Mouse (Mus musculus) c-Kit-positive CD71-positive TER-119-positive erythroid progenitor cells, embryonic 14.5 days (primary cell): ENCODE measurements around the gene Pnpo.

ENCODE experiments used
- DNase-seq: peaks from one replicate; pipeline ENCODE4 v3.0.0-alpha.2; 2013; ENCODE audit warnings: low spot score

Pnpo gene

DNA sequence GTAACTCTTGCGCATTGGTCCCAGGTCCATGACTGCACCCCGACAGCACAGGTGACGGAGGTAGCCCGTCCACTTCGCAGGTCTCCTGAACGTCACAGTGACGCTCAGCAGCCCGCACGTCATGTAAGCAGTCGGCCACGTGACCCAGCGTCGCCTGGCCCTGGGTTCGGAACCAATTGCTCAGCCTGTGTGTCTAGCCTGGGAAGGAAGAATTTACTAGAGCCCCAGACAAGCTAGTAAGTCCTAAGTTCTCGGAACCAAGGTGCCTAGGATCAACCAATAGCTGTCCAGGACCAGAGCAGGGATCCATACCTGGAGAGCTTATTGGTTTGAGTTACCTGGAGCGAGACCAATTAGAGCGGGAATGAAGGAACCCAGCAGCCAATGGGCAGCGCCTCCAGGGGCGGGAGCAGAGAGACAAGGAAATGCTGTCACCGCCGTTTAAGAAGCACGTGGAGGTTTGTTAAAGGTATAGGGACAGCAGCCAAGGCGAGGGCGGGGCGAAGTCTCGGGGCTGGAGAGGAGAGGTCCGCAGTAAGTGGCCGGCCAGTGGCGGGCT is at the start of gene Pnpo:
TSS of gene Pnpo (minus strand) at position 241 of the 559 bp plus-strand sequence.
- peak; percentile 97 for DNase-seq

DNA sequence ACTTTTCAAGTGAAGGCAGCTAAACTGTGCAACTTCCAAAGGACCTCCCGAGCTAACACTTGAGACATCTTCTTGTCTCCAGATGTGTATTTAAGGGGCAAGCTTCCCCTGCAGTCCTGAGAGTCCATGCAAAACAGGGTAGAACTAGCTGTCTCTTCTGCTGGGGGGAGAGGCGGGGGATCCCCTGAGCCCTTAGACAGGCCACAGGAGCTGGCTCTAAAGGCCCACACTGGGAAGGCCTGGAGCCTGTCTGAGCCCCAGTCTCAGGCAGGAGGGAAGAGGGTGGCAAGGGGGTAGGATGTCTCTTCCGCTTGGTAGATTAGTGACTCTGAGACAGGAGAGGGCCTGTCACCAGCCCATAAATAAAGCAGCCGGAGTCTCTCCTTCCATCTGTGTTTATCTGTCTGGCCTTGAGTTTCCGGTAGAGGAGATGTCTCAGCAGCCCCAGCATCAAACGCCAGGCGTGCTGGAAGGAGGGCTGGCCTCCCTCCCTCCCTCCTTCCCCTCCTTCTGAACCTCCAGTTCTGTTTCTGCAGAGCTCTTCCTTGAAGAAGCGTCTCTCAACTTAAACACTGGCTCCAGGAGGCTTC is 49.0 kb upstream of the Pnpo start:
- no peak for DNase-seq

DNA sequence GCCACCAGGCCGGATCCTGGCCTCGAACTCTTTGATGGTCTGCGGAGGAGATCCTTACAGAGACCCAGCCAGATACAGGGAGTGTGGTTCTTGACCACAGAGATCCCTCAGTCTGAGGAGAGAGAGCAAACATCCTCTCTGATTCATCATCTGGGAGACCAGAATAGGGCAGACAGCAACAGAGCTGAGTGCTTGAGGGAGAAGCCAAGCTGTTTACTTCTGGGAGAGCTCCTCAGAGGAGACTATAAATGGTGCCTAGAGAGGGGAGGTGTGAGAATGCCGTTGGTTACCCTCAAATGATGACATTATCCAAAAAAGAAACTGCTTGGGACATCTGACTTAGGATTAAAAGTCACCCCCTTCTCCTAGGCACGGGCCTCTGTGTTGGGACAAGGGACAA is 47.7 kb upstream of the Pnpo start:
- DNase-seq = no peak

DNA sequence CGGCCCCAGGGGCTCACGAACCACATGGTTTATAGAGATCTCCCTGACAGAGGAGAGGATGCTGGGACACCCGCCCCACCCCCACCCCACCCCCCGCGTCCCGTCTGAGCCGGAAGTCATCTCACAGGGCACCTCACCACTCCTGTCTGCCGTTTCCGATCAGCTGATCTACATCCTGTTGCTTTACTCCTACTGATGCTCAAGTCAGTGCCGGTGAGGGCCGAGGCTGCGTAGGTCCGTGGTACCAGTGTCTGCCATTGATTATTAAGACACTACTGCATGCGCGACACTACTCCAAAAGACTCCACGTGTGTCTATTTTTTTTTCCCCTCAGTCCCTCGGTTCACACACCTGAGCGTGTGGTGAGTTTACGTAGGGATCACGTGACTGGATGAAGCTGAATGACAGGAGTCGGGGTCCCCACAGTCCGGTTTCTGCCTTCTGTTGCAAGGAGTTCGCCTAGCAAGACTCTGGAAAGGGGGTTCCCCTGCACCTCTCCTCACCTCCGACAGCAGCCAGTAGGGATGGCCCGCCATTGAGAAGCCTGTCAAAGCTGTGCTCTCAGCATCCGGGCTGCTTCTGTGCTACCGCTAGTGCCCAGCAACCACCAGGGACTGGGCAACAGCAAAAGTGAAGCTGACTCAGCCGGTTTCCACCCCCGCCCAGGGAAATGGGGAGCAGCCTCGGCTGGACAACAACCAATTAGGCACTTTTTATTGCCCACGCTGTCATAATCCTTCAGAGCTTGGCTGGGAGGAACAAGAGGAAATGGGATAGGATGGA is 44.3 kb upstream of the Pnpo start:
- DNase-seq = no peak

DNA sequence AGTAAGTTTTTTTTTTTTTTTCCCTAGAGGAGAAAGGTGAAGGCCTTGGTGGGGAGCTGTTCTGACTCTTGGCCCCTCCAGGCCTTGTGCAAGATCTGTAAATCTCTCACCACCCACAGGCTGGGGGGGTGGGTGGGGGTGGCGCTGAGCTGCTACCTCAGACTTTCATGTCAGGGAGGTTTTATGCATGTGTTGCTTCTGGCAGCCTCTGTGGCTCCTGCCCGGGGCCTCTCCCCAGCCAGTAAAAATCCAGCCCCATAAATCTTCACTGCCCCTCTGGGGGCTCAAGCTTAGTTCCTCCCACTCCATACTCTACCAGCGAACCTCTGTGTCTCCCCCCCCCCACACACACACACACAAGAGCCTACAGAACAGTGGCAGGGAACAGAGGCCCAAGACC is 42.7 kb upstream of the Pnpo start:
- DNase-seq = no peak

DNA sequence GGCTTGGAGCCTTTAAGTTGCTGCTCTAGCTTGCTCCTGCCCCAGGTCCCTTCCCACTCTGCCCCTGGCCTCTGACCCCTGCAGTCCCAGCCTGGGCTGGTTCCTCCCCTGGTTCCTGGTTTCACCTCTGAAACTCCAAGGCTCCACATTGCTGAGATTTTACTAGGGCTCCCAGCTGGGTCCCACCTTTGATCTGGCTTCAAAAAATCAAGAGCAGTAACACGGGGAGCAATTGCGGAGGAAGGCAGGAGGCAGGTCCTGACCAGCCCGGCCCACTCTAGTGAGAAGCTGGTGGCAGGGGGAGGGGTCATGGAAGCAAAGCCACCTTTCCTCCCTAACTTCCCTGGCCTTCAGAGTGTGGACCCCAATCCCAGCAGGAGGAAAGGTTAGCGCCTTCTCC is 41.1 kb upstream of the Pnpo start:
- no peak for DNase-seq

DNA sequence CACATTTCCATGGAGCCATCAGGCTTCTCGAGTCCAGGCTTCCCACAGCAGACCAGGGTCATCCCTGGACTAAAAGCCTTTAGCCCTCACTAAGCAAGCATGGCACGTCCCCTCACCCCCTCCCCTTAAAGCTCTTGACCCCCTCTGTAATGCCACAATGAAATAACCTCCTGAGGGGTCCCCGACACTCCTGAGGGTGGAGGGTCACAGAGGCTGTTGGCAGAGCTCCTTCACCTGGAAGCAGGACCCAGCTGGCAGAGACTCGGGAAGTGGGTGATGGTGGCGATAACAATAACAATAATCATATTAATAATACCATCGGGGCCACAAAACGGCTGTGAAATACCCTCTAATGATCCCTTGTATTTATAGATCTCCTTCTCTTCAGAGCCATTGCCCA is 39.1 kb upstream of the Pnpo start, which contains the start of gene Sp2:
TSS of gene Sp2 (minus strand) at position 101 of the 400 bp plus-strand sequence.
- DNase-seq = no peak

DNA sequence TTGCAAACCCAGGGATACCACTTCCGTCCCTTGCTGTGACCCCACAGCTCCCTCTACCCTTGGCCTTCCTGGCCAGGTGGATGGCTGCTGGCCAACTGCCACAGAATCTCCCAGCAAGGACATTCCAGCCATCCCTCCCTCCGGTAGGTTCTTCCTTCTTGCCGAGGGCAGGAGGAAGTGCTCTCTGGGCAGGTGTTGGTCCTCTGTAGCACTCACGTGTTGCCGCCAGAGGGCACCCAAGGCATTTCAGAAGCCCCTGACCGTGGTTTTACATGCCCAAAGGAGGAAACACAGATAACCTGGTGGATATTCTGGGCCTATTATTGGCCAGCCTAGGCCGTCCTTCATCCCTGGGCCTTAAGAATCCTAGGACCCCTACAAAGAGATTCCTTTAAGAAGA is 38.6 kb upstream of the Pnpo start:
- peak; percentile 66 for DNase-seq

DNA sequence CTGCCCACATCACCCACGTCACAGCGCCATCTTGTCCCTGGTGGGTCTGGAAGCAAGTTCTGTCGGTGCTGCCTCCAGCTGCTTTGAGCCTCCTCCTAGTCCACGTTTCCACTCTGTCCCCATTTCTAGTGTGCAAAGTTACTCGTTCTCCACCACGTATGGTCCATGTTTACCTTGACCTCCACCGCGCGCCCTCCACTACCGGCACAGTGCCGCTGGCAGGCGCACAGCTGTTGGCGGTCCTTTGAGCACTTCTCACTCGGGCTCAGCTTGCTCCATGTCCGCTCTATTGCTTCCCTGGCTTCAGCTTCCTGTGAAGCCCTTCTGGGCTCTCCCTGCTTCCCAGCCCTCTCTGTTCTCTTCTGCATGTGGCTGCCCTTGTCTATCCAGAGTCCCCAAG is 37.7 kb upstream of the Pnpo start:
- DNase-seq = no peak

DNA sequence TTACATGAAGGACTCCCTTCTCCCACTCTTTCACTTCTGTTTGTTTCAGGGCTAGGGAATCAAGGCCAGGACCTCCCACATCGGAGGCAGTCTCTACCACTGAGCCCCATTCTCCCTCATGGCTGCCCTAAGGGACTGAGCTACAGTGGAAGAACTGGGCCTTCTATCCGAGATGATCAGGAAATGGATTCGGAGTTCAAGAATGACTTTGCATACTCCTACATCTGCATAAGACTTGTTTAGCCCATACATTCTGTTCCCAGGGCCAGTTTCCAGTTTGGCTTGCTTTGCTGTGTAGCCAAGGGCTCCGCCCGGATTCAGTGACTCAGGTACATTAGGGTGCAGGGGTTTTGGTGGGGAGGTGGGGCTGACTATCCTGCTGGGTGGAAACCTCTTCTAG is 36.2 kb upstream of the Pnpo start:
- DNase-seq = no peak

DNA sequence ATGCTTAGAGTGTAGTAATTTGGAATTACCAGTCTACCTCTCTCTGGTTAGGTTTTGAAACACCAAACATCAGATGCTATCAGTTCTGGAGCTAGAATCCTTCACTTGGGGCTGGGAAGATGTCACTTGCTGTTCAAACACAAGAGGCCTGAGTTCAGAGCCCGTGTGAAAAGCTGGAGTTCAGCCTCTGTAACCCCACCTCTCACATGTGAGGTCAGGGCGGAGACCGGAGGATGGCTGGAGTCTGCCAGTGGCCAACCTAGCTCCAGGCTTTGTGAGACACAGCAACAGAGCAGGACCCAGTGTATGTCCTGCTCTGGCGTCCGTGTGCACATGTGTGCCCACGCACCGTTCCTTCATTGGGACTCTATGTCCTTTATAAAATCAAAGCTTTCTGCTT is 35.5 kb upstream of the Pnpo start:
- DNase-seq = no peak

DNA sequence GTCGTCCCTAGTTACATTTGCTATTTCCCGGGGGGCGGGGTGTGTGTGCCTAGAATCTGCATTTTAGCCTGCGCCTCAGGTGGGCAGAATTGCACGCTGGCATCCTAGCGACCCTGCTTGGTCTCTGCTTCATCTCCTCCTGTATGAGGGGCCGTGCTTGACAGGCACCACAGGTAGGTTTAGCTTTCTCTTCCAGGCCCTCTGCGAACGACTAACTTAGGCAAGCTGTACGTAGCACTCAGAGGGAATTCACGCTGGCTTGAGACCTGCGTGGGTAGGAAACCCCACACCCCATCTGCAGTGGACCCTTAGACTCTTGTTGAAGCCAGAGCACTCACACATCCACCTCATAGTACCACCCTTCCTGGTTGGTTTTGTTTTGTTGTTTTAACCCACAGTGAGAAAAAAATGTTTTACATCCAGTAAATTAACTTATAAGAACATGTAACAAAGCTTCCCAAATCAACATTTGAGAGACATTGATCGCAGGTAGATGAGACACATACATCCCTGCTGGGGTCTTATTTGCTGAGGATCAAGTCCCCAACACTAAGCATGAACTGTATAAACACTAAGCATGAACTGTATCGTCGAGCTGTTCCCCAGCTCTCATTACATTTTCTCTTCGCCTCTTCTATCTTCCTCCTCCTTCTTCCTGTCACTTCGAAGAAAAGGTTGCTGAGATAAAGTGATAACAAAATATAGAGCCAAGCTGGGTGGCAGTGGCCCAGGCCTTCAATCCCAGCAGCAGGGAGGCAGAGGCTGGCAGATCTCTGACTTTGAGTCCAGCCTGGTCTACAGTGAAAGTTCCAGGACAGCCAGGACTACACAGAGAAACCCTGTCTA is 34.8 kb upstream of the Pnpo start:
- DNase-seq = peak; percentile 34

DNA sequence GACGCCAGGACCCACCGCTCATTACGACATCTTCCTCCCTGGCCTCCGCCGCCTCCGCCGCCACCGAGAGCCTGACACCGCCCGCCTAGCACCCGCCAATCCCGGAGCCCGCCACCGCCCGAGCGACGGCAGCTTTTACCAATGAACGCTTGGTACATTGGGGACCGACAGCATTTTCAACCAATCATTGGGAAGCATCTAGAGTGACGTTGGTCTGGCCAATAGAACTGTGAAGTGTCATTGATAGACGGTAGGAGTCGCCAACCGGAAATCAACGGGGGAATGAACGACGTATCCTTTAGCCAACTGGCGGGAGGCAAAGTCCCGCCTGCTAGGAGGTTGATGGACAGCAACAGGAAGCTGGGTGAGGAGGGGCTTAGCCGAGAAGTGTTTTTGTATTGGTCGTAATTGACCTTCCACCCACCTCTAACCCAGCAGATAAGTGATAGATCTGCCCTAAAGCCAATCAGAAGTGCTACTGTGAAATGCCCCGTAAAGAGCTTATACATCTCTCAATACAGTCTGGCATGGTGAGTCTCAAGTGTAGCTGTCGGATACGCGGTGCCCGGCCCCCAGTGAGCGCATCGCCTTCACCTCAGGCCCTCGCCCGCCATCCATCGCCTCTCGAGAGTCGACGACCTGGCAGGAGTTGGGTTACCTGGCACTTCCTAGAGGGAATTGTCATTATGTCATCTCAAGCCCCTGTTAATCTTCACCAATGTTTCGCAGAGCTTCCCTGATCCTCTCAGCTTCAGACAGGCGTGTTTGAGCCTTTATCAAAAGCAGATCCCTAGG is 34.0 kb upstream of the Pnpo start:
- DNase-seq = peak; percentile 100

DNA sequence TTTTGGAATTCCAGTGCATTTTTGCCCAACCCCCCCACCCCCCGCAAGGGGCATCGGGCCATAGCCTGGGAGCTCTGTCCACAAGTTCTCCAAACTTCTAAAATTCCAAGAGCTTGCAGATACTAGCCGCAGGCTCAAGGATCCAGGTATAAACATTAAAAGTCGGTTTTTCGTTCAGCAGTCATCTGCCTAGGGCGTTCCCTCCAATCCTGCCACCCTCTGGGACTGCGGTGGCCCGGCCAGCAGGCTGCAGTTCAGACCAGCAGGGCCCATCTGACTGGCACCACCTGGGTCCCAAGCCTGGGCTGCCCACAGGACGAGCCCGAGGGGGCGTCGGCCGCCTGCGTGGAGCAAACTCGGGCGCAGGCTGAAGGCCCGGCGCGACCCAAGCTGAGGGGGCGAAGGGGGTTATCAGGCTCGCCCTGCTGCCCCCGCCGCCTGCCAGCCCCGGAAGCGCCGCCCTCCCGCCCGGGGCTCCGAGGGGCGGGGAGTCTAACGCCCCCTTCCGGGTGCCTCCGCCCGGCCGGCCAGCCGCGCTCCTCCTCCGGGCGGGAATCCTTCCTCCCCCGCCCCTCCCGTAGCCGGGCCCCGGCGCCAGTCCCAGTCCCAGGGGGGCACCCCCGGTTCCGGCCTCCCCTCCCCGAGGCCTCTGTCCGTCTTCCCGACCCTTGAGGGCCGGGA is 33.3 kb upstream of the Pnpo start:
- peak; percentile 78 for DNase-seq

DNA sequence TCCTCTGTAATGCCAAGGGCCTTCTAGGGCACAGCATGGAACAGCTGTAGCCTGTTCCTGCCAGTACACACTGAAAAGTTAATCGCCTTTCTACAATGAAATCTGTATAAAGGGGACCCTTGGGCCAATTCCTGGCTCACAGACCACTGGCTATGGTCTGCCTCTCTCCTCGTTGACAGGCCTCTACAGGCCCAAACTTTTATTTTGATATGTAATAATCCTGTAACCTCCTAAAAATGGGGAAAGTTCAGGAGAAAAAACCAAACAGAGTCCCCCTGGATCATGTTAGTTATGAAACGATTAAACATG is 32.5 kb upstream of the Pnpo start:
- DNase-seq = no peak

DNA sequence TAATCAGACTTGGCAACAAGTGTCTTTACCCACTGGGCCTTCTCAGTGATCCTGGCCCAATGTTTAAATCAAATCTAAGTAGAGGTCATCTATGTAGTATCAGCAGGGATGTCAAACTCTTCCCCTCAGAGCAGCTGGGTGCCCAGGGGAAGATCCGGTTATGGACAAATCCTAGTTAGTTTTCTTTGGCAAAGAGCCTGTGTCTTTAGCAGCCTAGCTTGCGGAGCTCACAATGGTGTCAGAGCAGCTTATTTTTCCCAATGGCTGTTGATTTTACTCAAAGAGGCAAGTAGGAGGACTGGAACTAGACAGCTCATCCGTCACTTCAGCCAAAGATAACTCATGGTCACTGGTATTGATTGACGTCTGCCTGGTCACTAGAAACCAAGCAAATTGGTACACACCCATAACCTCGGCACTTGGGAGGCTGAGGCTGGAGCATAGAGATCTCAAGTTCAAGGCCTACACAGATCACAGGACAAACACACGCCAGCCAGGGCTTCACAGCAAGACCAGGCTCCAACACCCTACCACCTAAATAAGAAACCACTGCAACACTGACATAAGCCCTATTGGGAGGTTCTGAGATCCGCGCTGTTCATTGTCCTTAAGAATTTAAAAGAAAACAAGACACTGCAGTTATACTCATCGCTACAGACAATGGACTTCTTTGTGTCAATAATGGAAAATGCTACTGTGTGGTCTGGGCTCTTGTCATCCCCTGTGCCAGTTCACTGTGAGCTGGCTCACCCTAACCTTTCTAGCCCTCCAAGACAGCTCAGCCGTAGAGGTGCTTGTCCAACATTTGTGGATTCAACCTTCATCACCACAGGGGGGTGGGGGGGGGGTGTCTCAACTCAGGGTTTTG is 32.0 kb upstream of the Pnpo start:
- no peak for DNase-seq

DNA sequence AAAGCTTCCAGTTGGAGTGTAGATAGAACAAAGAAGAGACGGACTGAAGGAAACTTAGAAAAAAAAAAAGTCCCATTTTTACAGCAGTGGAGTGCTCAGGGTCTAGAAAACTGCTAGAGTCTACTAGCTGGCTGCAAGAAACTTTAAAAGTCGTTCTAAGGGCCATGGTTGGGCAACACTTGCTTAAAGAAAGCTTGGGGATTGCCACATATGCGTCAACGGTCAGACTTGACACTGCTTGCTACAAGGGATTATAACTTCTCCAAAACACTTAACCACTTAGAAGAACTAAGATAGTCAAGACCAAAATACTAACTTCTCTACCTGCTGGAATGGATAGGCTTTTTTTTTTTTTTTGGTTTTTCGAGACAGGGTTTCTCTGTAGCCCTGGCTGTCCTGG is 31.0 kb upstream of the Pnpo start:
- no peak for DNase-seq

DNA sequence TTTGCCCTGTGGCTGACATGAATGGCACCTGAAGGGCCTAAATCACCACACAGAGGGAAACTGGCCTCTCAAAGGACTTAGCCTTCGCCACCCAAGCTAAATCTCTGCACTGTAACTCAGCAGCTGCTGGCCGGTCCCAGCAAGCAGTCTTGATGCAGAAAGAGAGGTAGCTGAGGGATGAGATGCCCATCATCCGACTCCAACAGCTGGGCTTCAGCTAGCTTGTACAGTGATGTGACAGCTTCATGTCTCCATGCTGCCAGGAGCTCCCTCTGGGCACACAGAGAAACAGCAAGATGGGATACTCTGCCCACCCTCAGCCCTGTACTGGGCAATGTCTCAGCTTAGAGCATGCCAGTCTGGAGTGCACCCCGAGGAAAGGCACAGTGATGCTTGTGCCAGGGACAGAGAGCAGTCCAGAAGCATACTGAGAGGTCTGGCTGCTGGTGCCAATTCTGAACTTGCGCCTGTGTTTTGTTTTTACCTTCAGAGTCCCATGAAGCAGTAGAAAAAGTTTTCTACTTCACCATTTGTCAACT is 29.7 kb upstream of the Pnpo start:
- no peak for DNase-seq

DNA sequence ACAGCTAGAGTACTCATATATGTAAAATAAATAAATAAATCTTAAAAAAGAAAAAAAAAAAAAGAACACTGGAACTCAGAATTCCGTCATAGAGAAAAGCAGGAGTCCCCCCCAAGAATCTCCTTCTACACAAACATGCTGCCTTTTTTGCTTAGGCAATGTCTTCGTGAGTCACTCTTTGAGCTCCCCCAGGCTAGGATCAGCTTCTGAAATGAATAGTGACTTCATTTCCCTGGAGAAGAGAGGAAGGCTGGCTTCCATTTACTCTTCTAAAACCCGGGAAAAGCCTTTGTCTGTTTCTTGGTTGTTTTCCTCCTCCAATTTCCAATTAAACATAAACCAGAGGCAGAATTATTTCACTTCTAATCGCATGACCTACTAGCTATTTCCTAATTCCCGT is 29.1 kb upstream of the Pnpo start:
- no peak for DNase-seq

DNA sequence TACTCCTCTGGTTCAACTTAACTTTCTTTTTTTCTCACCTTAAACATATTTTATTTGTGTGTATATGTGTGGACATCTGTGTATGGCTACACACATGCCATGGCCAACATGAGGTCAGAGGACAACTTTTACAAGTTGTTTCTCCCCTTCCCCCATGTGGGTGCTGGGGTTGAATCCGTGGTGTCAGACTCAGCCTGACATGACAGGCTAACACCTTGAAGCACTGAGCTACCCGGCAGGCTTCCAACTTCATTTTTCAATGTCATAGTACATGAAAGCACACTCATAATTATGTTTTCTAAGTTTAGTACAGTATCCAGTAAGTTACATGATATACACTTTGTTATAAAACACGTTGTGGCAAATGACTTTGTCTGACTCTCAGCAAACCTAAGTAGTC is 26.6 kb upstream of the Pnpo start:
- DNase-seq = no peak
